Mouse (Mus musculus) limb, embryonic 12.5 days (tissue): Measurements from ENCODE around the gene R3hdm2. TPM values are rescaled to one million over a fixed set of nuclear protein-coding genes. Genes with fewer than 3 reads are reported as not detected.

ENCODE experiments used
- ATAC-seq: fragments of 200-750 bp; cut with Nextera tagmentation; 2 replicates; pipeline ENCODE4 v1.8.0; 2017; ENCODE audit warnings: low read depth, moderate TSS enrichment; ENCODE audit not compliant: insufficient number of reproducible peaks, insufficient read depth, low FRiP score, low TSS enrichment
- H3K27ac ChIP-seq: fragments of 300-500 bp; sonication (generic); 2 replicates; pipeline ENCODE4 v1.5.1; 2016; ENCODE audit warnings: mild to moderate bottlenecking, moderate library complexity
- H3K27me3 ChIP-seq: fragments of 300-500 bp; sonication (generic); 2 replicates; pipeline ENCODE4 v1.6.1; 2016; ENCODE audit warnings: mild to moderate bottlenecking, moderate library complexity
- H3K36me3 ChIP-seq: fragments of 300-500 bp; sonication (generic); 2 replicates; pipeline ENCODE4 v1.6.1; 2016; ENCODE audit warnings: mild to moderate bottlenecking, moderate library complexity
- H3K4me1 ChIP-seq: fragments of 300-500 bp; sonication (generic); replicated peaks from 2 replicates; pipeline ENCODE4 v1.6.1; 2016
- H3K4me2 ChIP-seq: fragments of 300-500 bp; sonication (generic); 2 replicates; pipeline ENCODE4 v1.6.1; 2016; ENCODE audit warnings: mild to moderate bottlenecking, moderate library complexity
- H3K4me3 ChIP-seq: fragments of 300-500 bp; sonication (generic); replicated peaks from 2 replicates; pipeline ENCODE4 v1.5.1; 2016; ENCODE audit warnings: mild to moderate bottlenecking
- H3K9ac ChIP-seq: fragments of 300-500 bp; sonication (generic); replicated peaks from 2 replicates; pipeline ENCODE4 v1.6.1; 2016; ENCODE audit warnings: mild to moderate bottlenecking, moderate library complexity
- H3K9me3 ChIP-seq: fragments of 300-500 bp; sonication (generic); 2 replicates; pipeline ENCODE4 v1.6.1; 2016; ENCODE audit warnings: mild to moderate bottlenecking, moderate library complexity
- WGBS: fragments of 180-500 bp; shearing (Covaris S2); methylation state at CpG from one replicate; pipeline ENCODE4 v1.1.7; 2016; 5-methylcytosine and 5-hydroxymethylcytosine counted together
- polyA plus RNA-seq: library from polyadenylated mRNA; unstranded; fragments of >200 nt; fragmentation: Nextera tagmentation; extraction: Ambion mirVana; gene quantifications from 2 replicates; pipeline ENCODE4 v1.2.1, GENCODE M21; 2016

R3hdm2 gene
- polyA plus RNA-seq, 1 experiment from 2014 or later, result 45.6 TPM

GRCm38 (mm10) chr10:127500894-127501893 lies 121.1 kb downstream of the R3hdm2 start, which contains the start of gene Stac3:
Gene Stac3 (plus strand): TSS chr10:127501686.
- Histone ChIP-seq H3K9ac (no peak within 1 kb of the TSS), H3K36me3 (peaks cover 67% of the 10 kb centered on the region), H3K4me2 (no peak within 1 kb of the TSS), H3K27me3 (peaks cover 3% of the 10 kb centered on the region; the same call in 1 of the 2 replicates), H3K4me3 (no peak within 1 kb of the TSS), H3K27ac (peak within 1 kb of the TSS; percentile 51), H3K9me3 (no peaks in the 10 kb centered on the region), H3K4me1 (no peaks in the 10 kb centered on the region)
- ATAC-seq, result no peak
- whole genome bisulfite sequencing, result 67% methylated on average over 13 of the region's 13 CpGs

- no peak overlapping the region for H3K9ac ChIP-seq
These were observed 128.1 kb downstream of the R3hdm2 start for GRCm38 (mm10) chr10:127508239-127508638.

GRCm38 (mm10) chr10:127509051-127509836 lies 129.1 kb downstream of the R3hdm2 start:
- no peak overlapping the region for H3K27ac ChIP-seq
- peaks cover 78% of the 10 kb centered on the region for H3K27me3 ChIP-seq
- peak; percentile 5; the same call in 1 of the 2 replicates for ATAC-seq
- 2% methylated on average over 35 of the region's 35 CpGs for WGBS
- peaks cover 12% of the 10 kb centered on the region; the same call in 1 of the 2 replicates for H3K36me3 ChIP-seq
- no peaks in the 10 kb centered on the region for H3K9me3 ChIP-seq
- H3K4me1 ChIP-seq, result peaks cover 61% of the 10 kb centered on the region
- H3K9ac ChIP-seq, result 0 out of 2 replicates have a peak overlapping the region, but pooled peaks have one; percentile 18
- H3K4me3 ChIP-seq, result peak overlapping the region; percentile 41
- peak overlapping the region; percentile 95 for H3K4me2 ChIP-seq

More at GRCm38 (mm10) chr10:127508239-127508638, 128.1 kb downstream of the R3hdm2 start:
- H3K4me3 ChIP-seq, result no peak overlapping the region
- peaks cover 68% of the 10 kb centered on the region for H3K27me3 ChIP-seq
- no peaks in the 10 kb centered on the region for H3K9me3 ChIP-seq
- H3K4me1 ChIP-seq, result peaks cover 51% of the 10 kb centered on the region
- ATAC-seq, result no peak
- 1% methylated on average over 15 of the region's 15 CpGs for WGBS
- H3K36me3 ChIP-seq, result peaks cover 20% of the 10 kb centered on the region; the same call in 1 of the 2 replicates
- no peak overlapping the region for H3K27ac ChIP-seq
- peak overlapping the region; percentile 95 for H3K4me2 ChIP-seq

- H3K27me3 ChIP-seq, result peaks cover 86% of the 10 kb centered on the region
- no peaks in the 10 kb centered on the region for H3K9me3 ChIP-seq
- H3K36me3 ChIP-seq, result 0 out of 2 replicates have a peak, but pooled peaks cover 4% of the 10 kb centered on the region
- H3K9ac ChIP-seq, result 0 out of 2 replicates have a peak overlapping the region, but pooled peaks have one; percentile 8
- no peak overlapping the region for H3K27ac ChIP-seq
- WGBS, result 2% methylated on average over 17 of the region's 17 CpGs
- H3K4me1 ChIP-seq, result peaks cover 69% of the 10 kb centered on the region
- peak overlapping the region; percentile 41 for H3K4me3 ChIP-seq
- peak overlapping the region; percentile 95 for H3K4me2 ChIP-seq
- ATAC-seq, result no peak
These were observed 129.9 kb downstream of the R3hdm2 start for GRCm38 (mm10) chr10:127509837-127510701.

GRCm38 (mm10) chr10:127510895-127511617 lies 130.9 kb downstream of the R3hdm2 start:
- Histone ChIP-seq H3K27ac (peak overlapping the region; percentile 17; the same call in 1 of the 2 replicates), H3K9me3 (no peaks in the 10 kb centered on the region), H3K4me1 (peaks cover 79% of the 10 kb centered on the region), H3K27me3 (peaks cover 94% of the 10 kb centered on the region), H3K4me2 (peak overlapping the region; percentile 95), H3K36me3 (no peaks in the 10 kb centered on the region), H3K9ac (no peak overlapping the region), H3K4me3 (peak overlapping the region; percentile 50)
- 2% methylated on average over 11 of the region's 11 CpGs for WGBS
- ATAC-seq, result no peak

- under 1% methylated on average over 45 of the region's 46 CpGs for whole genome bisulfite sequencing
- H3K9ac ChIP-seq, result peak overlapping the region; percentile 60
- peak overlapping the region; percentile 95 for H3K4me2 ChIP-seq
- H3K4me1 ChIP-seq, result peaks cover 86% of the 10 kb centered on the region
- H3K9me3 ChIP-seq, result no peaks in the 10 kb centered on the region
- peaks cover 94% of the 10 kb centered on the region for H3K27me3 ChIP-seq
- peak overlapping the region; percentile 50 for H3K4me3 ChIP-seq
- no peak for ATAC-seq
- no peak overlapping the region for H3K27ac ChIP-seq
- no peaks in the 10 kb centered on the region for H3K36me3 ChIP-seq
These were observed 131.6 kb downstream of the R3hdm2 start for GRCm38 (mm10) chr10:127511634-127512306.

- WGBS, result 4% methylated on average over 7 of the region's 7 CpGs
- no peak for ATAC-seq
- Histone ChIP-seq H3K4me2 (peak overlapping the region; percentile 95), H3K9ac (peak overlapping the region; percentile 60; the same call in 1 of the 2 replicates), H3K9me3 (no peaks in the 10 kb centered on the region), H3K27me3 (peaks cover 94% of the 10 kb centered on the region), H3K36me3 (peaks cover 3% of the 10 kb centered on the region; the same call in 1 of the 2 replicates), H3K4me1 (peaks cover 91% of the 10 kb centered on the region), H3K27ac (no peak overlapping the region), H3K4me3 (peak overlapping the region; percentile 50)
These were observed 132.2 kb downstream of the R3hdm2 start for GRCm38 (mm10) chr10:127512307-127512666.

GRCm38 (mm10) chr10:127512813-127513212 lies 132.7 kb downstream of the R3hdm2 start:
- Histone ChIP-seq H3K27me3 (peaks cover 94% of the 10 kb centered on the region), H3K9ac (0 out of 2 replicates have a peak overlapping the region, but pooled peaks have one; percentile 12), H3K9me3 (no peaks in the 10 kb centered on the region), H3K4me1 (peaks cover 96% of the 10 kb centered on the region), H3K4me2 (peak overlapping the region; percentile 95), H3K36me3 (peaks cover 8% of the 10 kb centered on the region), H3K4me3 (peak overlapping the region; percentile 50), H3K27ac (0 out of 2 replicates have a peak overlapping the region, but pooled peaks have one; percentile 4)
- ATAC-seq, result peak; percentile 12; the same call in 1 of the 2 replicates
- under 1% methylated on average over 27 of the region's 27 CpGs for WGBS

GRCm38 (mm10) chr10:127513501-127514091 lies 133.5 kb downstream of the R3hdm2 start:
- Histone ChIP-seq H3K4me1 (peaks cover 90% of the 10 kb centered on the region), H3K27ac (0 out of 2 replicates have a peak overlapping the region, but pooled peaks have one; percentile 4), H3K9me3 (no peaks in the 10 kb centered on the region), H3K36me3 (peaks cover 16% of the 10 kb centered on the region), H3K4me3 (peak overlapping the region; percentile 50), H3K9ac (peak overlapping the region; percentile 12; the same call in 1 of the 2 replicates), H3K4me2 (peak overlapping the region; percentile 95), H3K27me3 (peaks cover 91% of the 10 kb centered on the region)
- WGBS, result under 1% methylated on average over 16 of the region's 16 CpGs
- peak; percentile 10; the same call in 1 of the 2 replicates for ATAC-seq
